15 mouse cellular contexts compared by ENCODE assay signal in genomic region chr2:44140455-44140854, GRCm38 (mm10).
"Had no signal": no experiment of that assay in that cellular context is flagged by ENCODE, and none has a peak within 500 bp of the region (broad histone marks: within the 10 kb centered on the region; RNA-seq: fewer than 3 reads in every experiment).

No protein-coding gene starts in this region.

- H3K27me3 ChIP-seq: neural tube, embryonic 15.5 days; stomach, embryonic 15.5 days had no signal

- H3K9me3 ChIP-seq: neural tube, embryonic 15.5 days; stomach, embryonic 15.5 days had no signal

- H3K36me3 ChIP-seq: neural tube, embryonic 15.5 days; stomach, embryonic 15.5 days had no signal

- DNase-seq: retina, postnatal 1 day; right cerebral cortex, adult 18-20 months; right cerebral cortex, postnatal 14 days; right cerebral cortex, postnatal 25 days; right cerebral cortex, postnatal 4 days; spleen, adult 18-20 months; thymus, adult 18-20 months; thymus, adult 2 months; thymus, postnatal 14 days; thymus, postnatal 25 days; thymus, postnatal 36 days; thymus, postnatal 4 days had no signal

- H3K27ac ChIP-seq: neural tube, embryonic 15.5 days; stomach, embryonic 15.5 days; stomach, postnatal 0 days had no signal

- H3K4me2 ChIP-seq: neural tube, embryonic 15.5 days; stomach, embryonic 15.5 days had no signal

- H3K4me1 ChIP-seq: neural tube, embryonic 15.5 days; stomach, embryonic 15.5 days had no signal

- H3K4me3 ChIP-seq: neural tube, embryonic 15.5 days; stomach, embryonic 15.5 days had no signal

- H3K9ac ChIP-seq: neural tube, embryonic 15.5 days; stomach, embryonic 15.5 days had no signal
